In the genomic region with DNA sequence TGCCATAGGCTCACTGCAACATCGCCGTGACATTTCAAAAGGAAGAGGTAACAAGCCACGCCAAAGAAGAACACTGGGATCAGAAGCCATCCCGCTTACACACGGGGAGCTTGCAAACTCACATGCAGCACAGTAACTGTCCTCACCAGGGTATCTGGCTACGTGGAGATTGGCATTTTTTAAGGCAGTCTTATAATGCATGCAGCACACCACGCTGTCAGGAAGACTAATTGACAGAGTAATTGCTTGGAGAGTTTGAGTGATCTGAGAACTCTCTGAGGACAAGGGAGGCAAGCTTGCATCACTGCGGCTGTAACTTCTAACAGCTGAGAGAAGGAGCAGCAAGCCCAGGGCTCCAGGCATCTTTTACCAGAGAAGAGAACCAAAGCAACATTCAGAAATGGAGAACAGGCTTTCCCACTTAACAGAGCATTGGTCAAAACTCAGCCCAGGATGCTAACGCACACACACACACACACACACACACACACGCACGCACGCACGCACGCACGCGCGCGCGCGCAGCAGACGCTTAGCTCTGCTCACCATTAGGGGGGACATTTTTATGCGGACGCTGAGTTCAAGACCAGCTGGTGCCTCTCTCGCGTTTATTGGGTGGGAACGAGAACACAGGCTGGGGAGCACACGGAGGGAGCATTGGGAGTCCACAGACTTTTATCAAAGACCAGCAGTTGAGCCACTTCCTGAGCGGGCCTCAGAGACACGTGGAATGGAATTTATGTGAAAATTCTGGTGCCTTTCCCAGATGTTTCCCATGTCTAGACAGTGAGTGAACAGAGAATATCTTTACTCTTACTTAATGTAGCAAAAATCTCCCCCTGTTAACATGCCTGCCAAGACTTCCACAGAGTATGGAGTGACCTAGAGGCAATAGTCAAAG, we compare ENCODE assay signal across 8 mouse cellular contexts.
A peak's percentile ranks its signal among the peaks of the same experiment; 100 is the strongest.
DNase-seq lines count a peak whose midpoint lies in the region; ATAC-seq and TF ChIP-seq lines count a peak whose summit lies in the region.

No protein-coding gene starts in this region.

- peak overlapping the region; percentile 36 for H3K4me2 ChIP-seq in lung, embryonic 15.5 days
- peak overlapping the region; percentile 41 for H3K4me2 ChIP-seq in hindbrain, embryonic 14.5 days (replicated peaks)
- H3K4me2 ChIP-seq in neural tube, embryonic 15.5 days, result peak overlapping the region; percentile 39

- no peaks in the 10 kb centered on the region for H3K36me3 ChIP-seq in lung, embryonic 15.5 days
- no peaks in the 10 kb centered on the region for H3K36me3 ChIP-seq in forebrain, embryonic 10.5 days (replicated peaks)
- no peaks in the 10 kb centered on the region for H3K36me3 ChIP-seq in hindbrain, embryonic 14.5 days (replicated peaks; ENCODE audit: control insufficient read depth, insufficient read depth)
- no peaks in the 10 kb centered on the region for H3K36me3 ChIP-seq in neural tube, embryonic 15.5 days

- no peak for DNase-seq in lung, adult 2 months
- DNase-seq in forebrain, embryonic 10.5 days (ENCODE audit: extremely low spot score, low spot score), result peak; percentile 19
- peak; percentile 60 for DNase-seq in hindbrain, embryonic 14.5 days (ENCODE audit: low spot score)
- no peak for DNase-seq in spleen, adult 18-20 months
- no peak for DNase-seq in layer of hippocampus, adult 9-10 months (ENCODE audit: low spot score)

- H3K27ac ChIP-seq in lung, embryonic 15.5 days, result no peak overlapping the region
- H3K27ac ChIP-seq in forebrain, embryonic 10.5 days, result no peak overlapping the region
- no peak overlapping the region for H3K27ac ChIP-seq in hindbrain, embryonic 14.5 days
- no peak overlapping the region for H3K27ac ChIP-seq in neural tube, embryonic 15.5 days (replicated peaks)

- no peaks in the 10 kb centered on the region for H3K9me3 ChIP-seq in lung, embryonic 15.5 days
- H3K9me3 ChIP-seq in forebrain, embryonic 10.5 days, result no peaks in the 10 kb centered on the region
- no peaks in the 10 kb centered on the region for H3K9me3 ChIP-seq in hindbrain, embryonic 14.5 days (ENCODE audit: control insufficient read depth, low read length)
- H3K9me3 ChIP-seq in neural tube, embryonic 15.5 days (replicated peaks), result no peaks in the 10 kb centered on the region

- ATAC-seq in lung, embryonic 15.5 days (ENCODE audit: borderline replicate concordance, extremely low read depth, low FRiP score, low TSS enrichment), result no peak
- peak; percentile 82 for ATAC-seq in hindbrain, embryonic 14.5 days (ENCODE audit: low FRiP score)
- ATAC-seq in neural tube, embryonic 15.5 days (ENCODE audit: low FRiP score), result peak; percentile 35; the same call in 1 of the 2 replicates
- no peak for ATAC-seq in CD4-positive, CD25-positive, alpha-beta regulatory T cell, adult 4 months

- H3K4me3 ChIP-seq in lung, embryonic 15.5 days, result no peak overlapping the region
- no peak overlapping the region for H3K4me3 ChIP-seq in lung, adult 2 months (replicated peaks; ENCODE audit: extremely low read depth, low read depth, low read length)
- H3K4me3 ChIP-seq in forebrain, embryonic 10.5 days, result peak overlapping the region; percentile 29
- H3K4me3 ChIP-seq in hindbrain, embryonic 14.5 days (replicated peaks; ENCODE audit: low read length), result 0 out of 2 replicates have a peak overlapping the region, but pooled peaks have one; percentile 7
- H3K4me3 ChIP-seq in neural tube, embryonic 15.5 days (replicated peaks), result peak overlapping the region; percentile 0; the same call in 1 of the 2 replicates

- no peak overlapping the region for H3K9ac ChIP-seq in lung, embryonic 15.5 days
- 0 out of 2 replicates have a peak overlapping the region, but pooled peaks have one; percentile 8 for H3K9ac ChIP-seq in hindbrain, embryonic 14.5 days
- H3K9ac ChIP-seq in neural tube, embryonic 15.5 days (replicated peaks), result no peak overlapping the region

- H3K4me1 ChIP-seq in lung, embryonic 15.5 days, result no peaks in the 10 kb centered on the region
- no peaks in the 10 kb centered on the region for H3K4me1 ChIP-seq in lung, adult 2 months (ENCODE audit: control insufficient read depth, insufficient read depth, low read length)
- peaks cover 19% of the 10 kb centered on the region for H3K4me1 ChIP-seq in forebrain, embryonic 10.5 days
- H3K4me1 ChIP-seq in hindbrain, embryonic 14.5 days (replicated peaks; ENCODE audit: control insufficient read depth, insufficient read depth, low read length), result 0 out of 2 replicates have a peak, but pooled peaks cover 5% of the 10 kb centered on the region
- peaks cover 10% of the 10 kb centered on the region; the same call in 1 of the 2 replicates for H3K4me1 ChIP-seq in neural tube, embryonic 15.5 days

- H3K27me3 ChIP-seq in lung, embryonic 15.5 days, result no peaks in the 10 kb centered on the region
- H3K27me3 ChIP-seq in forebrain, embryonic 10.5 days (ENCODE audit: poor library complexity, severe bottlenecking), result no peaks in the 10 kb centered on the region
- no peaks in the 10 kb centered on the region for H3K27me3 ChIP-seq in hindbrain, embryonic 14.5 days (ENCODE audit: control insufficient read depth, insufficient read depth, low read length)
- no peaks in the 10 kb centered on the region for H3K27me3 ChIP-seq in neural tube, embryonic 15.5 days (replicated peaks)

- WGBS in lung, embryonic 15.5 days, result 41% methylated on average over 29 of the region's 29 CpGs
- 38% methylated on average over 29 of the region's 29 CpGs for WGBS in lung, adult 2 months
- WGBS in forebrain, embryonic 10.5 days, result 40% methylated on average over 29 of the region's 29 CpGs
- WGBS in hindbrain, embryonic 14.5 days, result 28% methylated on average over 29 of the region's 29 CpGs
- 44% methylated on average over 29 of the region's 29 CpGs for WGBS in neural tube, embryonic 15.5 days

- no peak for TF ChIP-seq CTCF in lung, adult 2 months (IDR thresholded peaks at IDR 0.05; ENCODE audit: insufficient read depth, low read length)

- no peak for TF ChIP-seq POLR2A in lung, adult 2 months (IDR thresholded peaks at IDR 0.05; ENCODE audit: borderline replicate concordance, extremely low read depth, low read depth, low read length)

Comparison
In these comparisons a context has a peak if more than half of its experiments do, and no peak if none do; other contexts are left out.
1. ATAC-seq: peak in hindbrain, embryonic 14.5 days (single experiment) and neural tube, embryonic 15.5 days (single experiment); none in lung, embryonic 15.5 days (single experiment) and CD4-positive, CD25-positive, alpha-beta regulatory T cell, adult 4 months (single experiment).
2. H3K4me3 ChIP-seq: peak in forebrain, embryonic 10.5 days (single experiment), hindbrain, embryonic 14.5 days (single experiment) and neural tube, embryonic 15.5 days (single experiment); none in lung, embryonic 15.5 days (single experiment) and lung, adult 2 months (single experiment).
3. DNase-seq: peak in forebrain, embryonic 10.5 days (single experiment) and hindbrain, embryonic 14.5 days (single experiment); none in lung, adult 2 months (single experiment), spleen, adult 18-20 months (0 of 2) and layer of hippocampus, adult 9-10 months (single experiment).
4. Peak in every context shown above with its lines, with median percentiles within 50 percentile points of each other: H3K4me2 ChIP-seq.